Mouse (Mus musculus) inflammation-experienced regulatory T-cells, adult 6 months (primary cell): Measurements from ENCODE around the gene Xrcc4. TPM values are rescaled to one million over a fixed set of nuclear protein-coding genes. Genes with fewer than 3 reads are reported as not detected.

Experiments
- ATAC-seq: one replicate; pipeline ENCODE4 v1.8.0; 2017
- polyA plus RNA-seq, 3 experiments: library from polyadenylated mRNA; unstranded; fragments of 100-300 nt; shearing (Covaris generic); gene quantifications; one replicate each; pipeline ENCODE4 v1.2.1; 2017

Gene Xrcc4
- polyA plus RNA-seq, 3 experiments from 2014 or later = 24.7 to 33.9 (median 30.0) TPM

DNA sequence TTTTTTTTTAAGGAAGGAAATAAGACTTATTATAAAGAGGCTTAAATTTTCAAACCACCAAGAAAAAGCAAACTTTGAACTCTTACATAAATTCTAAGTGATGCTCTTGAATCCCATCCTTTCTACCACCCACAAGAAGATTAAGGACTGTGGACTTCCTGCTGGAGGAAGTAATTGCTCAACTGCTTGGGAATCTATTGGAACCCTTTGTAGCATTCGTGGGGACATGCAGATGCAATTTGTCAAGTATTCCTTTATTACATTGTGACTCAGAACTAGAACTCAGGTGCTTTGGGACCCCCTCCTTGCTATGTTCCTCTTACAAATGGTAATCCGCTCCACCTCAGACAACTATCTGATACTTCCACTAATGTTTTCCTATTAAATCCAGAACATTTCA lies 351.1 kb downstream of the Xrcc4 start:
- ATAC-seq = no peak

DNA sequence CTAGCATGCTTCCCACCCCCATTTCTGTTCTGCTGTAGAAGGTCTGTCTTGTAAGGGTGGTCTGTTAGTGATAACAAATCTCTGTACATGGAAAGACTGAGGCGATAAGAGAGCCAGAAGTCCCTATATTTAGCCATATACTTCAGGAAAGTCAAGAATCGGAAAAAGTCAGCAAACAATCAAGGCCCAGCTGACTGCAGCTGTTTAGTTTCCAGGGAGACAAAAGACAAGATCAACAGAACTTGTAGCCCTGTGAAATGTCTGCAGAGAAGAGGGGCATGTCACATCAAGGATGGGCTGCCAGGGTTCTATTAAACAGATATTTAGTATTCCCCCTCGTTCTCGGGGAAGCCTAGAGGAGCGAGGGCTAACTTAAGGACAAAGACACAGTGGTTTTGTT lies 354.3 kb downstream of the Xrcc4 start:
- no peak for ATAC-seq

DNA sequence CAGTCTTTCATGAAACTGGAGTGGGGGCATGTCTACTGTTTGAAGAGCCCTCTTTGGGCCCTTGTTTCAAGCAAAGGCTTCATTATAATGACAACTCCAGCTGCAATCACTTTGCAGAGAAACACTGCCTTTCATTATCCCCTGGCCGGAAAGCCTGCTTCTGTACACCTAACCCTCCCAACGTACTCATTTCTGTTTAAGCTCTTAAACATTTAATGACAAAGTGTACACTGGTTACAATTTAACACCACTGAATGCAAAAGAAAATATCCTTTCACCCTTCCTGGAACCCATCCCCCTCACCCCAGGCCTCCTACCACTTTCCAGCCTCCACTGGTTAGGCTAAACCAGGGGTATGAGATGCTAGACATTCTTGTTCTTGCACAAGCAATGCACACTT lies 362.9 kb downstream of the Xrcc4 start:
- no peak for ATAC-seq

Other genes starting within 250 kb of the Xrcc4 start
- gene Tmem167, start 485 bp downstream of the Xrcc4 start, polyA plus RNA-seq = 10 to 100 TPM; 50.9 to 85.8 (median 71.1) TPM